ENCODE assay signal across 19 mouse cellular contexts in the genomic region with DNA sequence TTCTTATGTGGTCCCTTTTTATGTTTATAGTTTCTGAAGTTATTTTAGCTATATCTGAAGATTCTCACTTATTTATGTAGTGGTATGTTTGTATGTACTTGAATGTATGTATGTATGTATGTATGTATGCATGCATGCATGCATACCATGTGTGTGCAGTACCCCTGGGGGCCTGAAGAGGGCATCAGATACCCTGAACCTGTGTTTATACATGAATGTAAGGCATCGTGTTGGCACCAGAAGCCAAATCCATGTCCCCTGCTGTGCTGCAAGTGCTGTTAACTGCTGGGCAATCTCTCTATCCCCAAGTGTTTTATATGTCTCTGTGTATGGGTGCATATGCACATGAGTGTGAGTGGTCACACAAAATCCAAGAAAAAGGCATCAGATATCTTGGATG. TPM values are rescaled to one million over a fixed set of nuclear protein-coding genes. Genes with fewer than 3 reads are reported as not detected.
DNase-seq lines count a peak whose midpoint lies in the region; TF ChIP-seq lines count a peak whose summit lies in the region.
"Had no signal": no experiment of that assay in that cellular context is flagged by ENCODE, and none has a peak within 500 bp of the region (broad histone marks: within the 10 kb centered on the region; RNA-seq: fewer than 3 reads in every experiment).

No protein-coding gene starts in this region.

- H3K27me3 ChIP-seq in heart, adult 2 months (ENCODE audit: control insufficient read depth, insufficient read depth, low read length) = no peaks in the 10 kb centered on the region
- H3K27me3 ChIP-seq in testis, adult 2 months (ENCODE audit: control insufficient read depth, insufficient read depth, low read length) = no peaks in the 10 kb centered on the region
- H3K27me3 ChIP-seq: embryonic facial prominence, embryonic 15.5 days; heart, embryonic 12.5 days; intestine, embryonic 15.5 days; midbrain, embryonic 12.5 days had no signal

- no peaks in the 10 kb centered on the region for H3K79me2 ChIP-seq in heart, adult 2 months (replicated peaks; ENCODE audit: control insufficient read depth, insufficient read depth, low read length)

- DNase-seq in heart, adult 2 months = no peak
- DNase-seq in heart, postnatal 10 days = no peak
- DNase-seq in testis, postnatal 10 days (ENCODE audit: low spot score) = no peak
- DNase-seq in R1 (ENCODE audit: low read depth, low spot score) = peak; percentile 60
- no peak for DNase-seq in kidney, postnatal 4 days
- DNase-seq in kidney, postnatal 10 days = no peak
- DNase-seq: adrenal gland, adult 8-10 months; gastrocnemius, postnatal 36 days; kidney, adult 9 months; lung, adult 18-20 months; retina, postnatal 1 day; right cerebral cortex, postnatal 4 days had no signal

- intact Hi-C loops in heart, adult 2 months (cut with DNase I) = no loop called here
- intact Hi-C loops in heart, postnatal 10 days (cut with DNase I) = no loop called here

- H3K36me3 ChIP-seq in heart, adult 2 months (ENCODE audit: control insufficient read depth, insufficient read depth, low read length) = no peaks in the 10 kb centered on the region
- H3K36me3 ChIP-seq in testis, adult 2 months (ENCODE audit: control insufficient read depth, insufficient read depth, low read length) = no peaks in the 10 kb centered on the region
- H3K36me3 ChIP-seq: embryonic facial prominence, embryonic 15.5 days; intestine, embryonic 15.5 days; midbrain, embryonic 12.5 days had no signal

- TF ChIP-seq EP300 in heart, adult 2 months (IDR thresholded peaks at IDR 0.05; ENCODE audit: insufficient read depth, low read depth, low read length) = no peak

- H3K9ac ChIP-seq in heart, adult 2 months (ENCODE audit: low read depth, low read length) = no peak overlapping the region
- H3K9ac ChIP-seq: embryonic facial prominence, embryonic 15.5 days; heart, embryonic 12.5 days; hindbrain, embryonic 14.5 days; intestine, embryonic 15.5 days; midbrain, embryonic 12.5 days had no signal

- WGBS in heart, adult 2 months = 83% methylated on average over 1 of the region's 1 CpGs

- H3K4me3 ChIP-seq in heart, adult 2 months = no peak overlapping the region
- H3K4me3 ChIP-seq in testis, adult 2 months (ENCODE audit: control insufficient read depth, low read depth, low read length) = no peak overlapping the region
- H3K4me3 ChIP-seq: embryonic facial prominence, embryonic 15.5 days; heart, embryonic 12.5 days; intestine, embryonic 15.5 days; midbrain, embryonic 12.5 days had no signal

- no peaks in the 10 kb centered on the region for H3K4me1 ChIP-seq in heart, adult 2 months (ENCODE audit: control insufficient read depth, insufficient read depth, low read length)
- H3K4me1 ChIP-seq in testis, adult 2 months (ENCODE audit: control insufficient read depth, insufficient read depth, low read length) = no peaks in the 10 kb centered on the region
- H3K4me1 ChIP-seq: embryonic facial prominence, embryonic 15.5 days; heart, embryonic 12.5 days; intestine, embryonic 15.5 days; midbrain, embryonic 12.5 days had no signal

- 0 out of 2 replicates have a peak, but pooled peaks have one; percentile 4 for TF ChIP-seq CTCF in heart, adult 2 months (IDR thresholded peaks at IDR 0.05)
- TF ChIP-seq CTCF in testis, adult 2 months (IDR thresholded peaks at IDR 0.05; ENCODE audit: control insufficient read depth, insufficient read depth, insufficient replicate concordance, low read depth, low read length) = peak; percentile 11; the same call in 1 of the 2 replicates

- no peak for TF ChIP-seq POLR2A in heart, adult 2 months (IDR thresholded peaks at IDR 0.05; ENCODE audit: insufficient read depth, low read depth, low read length)
- TF ChIP-seq POLR2A in testis, adult 2 months (IDR thresholded peaks at IDR 0.05; ENCODE audit: control insufficient read depth, low read depth, low read length) = no peak

- no peak overlapping the region for H3K27ac ChIP-seq in heart, adult 2 months
- H3K27ac ChIP-seq in testis, adult 2 months (ENCODE audit: control insufficient read depth, insufficient read depth, low read depth, low read length) = no peak overlapping the region
- H3K27ac ChIP-seq: embryonic facial prominence, embryonic 15.5 days; hindbrain, embryonic 14.5 days; intestine, embryonic 15.5 days; macrophage; midbrain, embryonic 12.5 days had no signal

RNA-seq across cellular contexts. Expression of gene Cntln, which starts 34.3 kb away (rescaled TPM):
- total RNA-seq in heart, adult 2 months (2021) = 1 to 10 TPM; 1.9 to 2.7 TPM
- polyA plus RNA-seq in heart, adult 2 months (2012; rRNA removed) = 1.3 and 1.9 TPM in 2 replicates
- total RNA-seq in heart, postnatal 10 days (2021) = 1 to 10 TPM; 7.0 to 7.2 TPM
- polyA plus RNA-seq in testis, adult 2 months (2012; rRNA removed) = 6.0 and 7.8 TPM in 2 replicates
